Mouse (Mus musculus) MEL (cell line): ENCODE data around the gene Gm10718. TPM values are rescaled to one million over a fixed set of nuclear protein-coding genes. Genes with fewer than 3 reads are reported as not detected.
"Not testable (repeated sequence)": the region's sequence is repeated elsewhere in the genome, so short reads cannot be mapped to it uniquely, and the experiment has no call there.

Source experiments
- DNase-seq: peaks from one replicate; pipeline ENCODE4 v3.0.0; 2011; ENCODE audit warnings: low read depth, low spot score
- H3K27ac ChIP-seq: 2 replicates; pipeline ENCODE4 v1.5.1; 2012; ENCODE audit warnings: low read depth, mild to moderate bottlenecking, control low read depth, low read length, moderate library complexity; ENCODE audit not compliant: control insufficient read depth
- H3K27me3 ChIP-seq, 2 experiments: fragments of 150-350 bp in 1 of 2; sonication (generic) in 1 of 2; 2 replicates each; pipeline ENCODE4 v1.6.1; 2012; ENCODE audit warnings: low read length in 2 of 2, mild to moderate bottlenecking in 2 of 2, improper control_type of control experiment in 1 of 2, moderate library complexity in 1 of 2; ENCODE audit not compliant: insufficient read depth in 2 of 2, control insufficient read depth in 1 of 2
- H3K36me3 ChIP-seq, 2 experiments: 2 replicates each; pipeline ENCODE4 v1.6.1; 2012 to 2014; ENCODE audit warnings: low read length in 2 of 2, improper control_type of control experiment in 1 of 2, inconsistent platforms in 1 of 2, mild to moderate bottlenecking in 1 of 2; ENCODE audit not compliant: insufficient read depth in 2 of 2, control insufficient read depth in 1 of 2
- H3K4me1 ChIP-seq, 2 experiments: fragments of 150-350 bp in 1 of 2; sonication (generic) in 1 of 2; 2 replicates each; pipeline ENCODE4 v1.6.1; 2012; ENCODE audit warnings: low read length in 2 of 2, improper control_type of control experiment in 1 of 2, mild to moderate bottlenecking in 1 of 2; ENCODE audit not compliant: insufficient read depth in 2 of 2, control insufficient read depth in 1 of 2
- H3K4me3 ChIP-seq, 2 experiments: fragments of 150-350 bp in 1 of 2; sonication (generic) in 1 of 2; 2 replicates each; pipeline ENCODE4 v1.5.1; 2012; ENCODE audit warnings: low read depth in 2 of 2, low read length in 2 of 2, mild to moderate bottlenecking in 2 of 2, moderate library complexity in 2 of 2, control low read depth in 1 of 2, improper control_type of control experiment in 1 of 2; ENCODE audit not compliant: control insufficient read depth in 1 of 2, insufficient read depth in 1 of 2
- H3K79me2 ChIP-seq: 2 replicates; pipeline ENCODE4 v1.6.1; 2012; ENCODE audit warnings: mild to moderate bottlenecking, low read length, moderate library complexity; ENCODE audit not compliant: control insufficient read depth, poor library complexity, insufficient read depth
- H3K9ac ChIP-seq: 2 replicates; pipeline ENCODE4 v1.6.1; 2012; ENCODE audit warnings: low read depth, mild to moderate bottlenecking, control low read depth, low read length, moderate library complexity; ENCODE audit not compliant: control insufficient read depth, poor library complexity, severe bottlenecking
- H3K9me3 ChIP-seq: fragments of 150-350 bp; sonication (generic); replicated peaks from 2 replicates; pipeline ENCODE4 v1.6.1; 2012; ENCODE audit warnings: mild to moderate bottlenecking, low read length, improper control_type of control experiment, moderate library complexity; ENCODE audit not compliant: insufficient read depth
- polyA plus RNA-seq, 2 experiments: library from polyadenylated mRNA; stranded (reverse) in 1 of 2; unstranded in 1 of 2; fragments of >175 nt in 1 of 2; fragments of >200 nt in 1 of 2; gene quantifications; 2 replicates each; pipeline versions ENCODE4 v1.2.1 to v1.2.4; 2012; ENCODE audit warnings: low replicate concordance in 2 of 2, low read depth in 1 of 2; ENCODE audit not compliant: insufficient read length in 2 of 2, insufficient read depth in 1 of 2, missing spikeins in 1 of 2
- total RNA-seq: library from RNA; depleted of rRNA; stranded (reverse); fragments of 300-350 nt; gene quantifications from 2 replicates; pipeline ENCODE4 v1.2.3, GENCODE M21; 2012; rRNA removed

Gm10718 gene
- 2.3 and 2.6 TPM in 2 replicates for total RNA-seq
- polyA plus RNA-seq = not detected

DNA sequence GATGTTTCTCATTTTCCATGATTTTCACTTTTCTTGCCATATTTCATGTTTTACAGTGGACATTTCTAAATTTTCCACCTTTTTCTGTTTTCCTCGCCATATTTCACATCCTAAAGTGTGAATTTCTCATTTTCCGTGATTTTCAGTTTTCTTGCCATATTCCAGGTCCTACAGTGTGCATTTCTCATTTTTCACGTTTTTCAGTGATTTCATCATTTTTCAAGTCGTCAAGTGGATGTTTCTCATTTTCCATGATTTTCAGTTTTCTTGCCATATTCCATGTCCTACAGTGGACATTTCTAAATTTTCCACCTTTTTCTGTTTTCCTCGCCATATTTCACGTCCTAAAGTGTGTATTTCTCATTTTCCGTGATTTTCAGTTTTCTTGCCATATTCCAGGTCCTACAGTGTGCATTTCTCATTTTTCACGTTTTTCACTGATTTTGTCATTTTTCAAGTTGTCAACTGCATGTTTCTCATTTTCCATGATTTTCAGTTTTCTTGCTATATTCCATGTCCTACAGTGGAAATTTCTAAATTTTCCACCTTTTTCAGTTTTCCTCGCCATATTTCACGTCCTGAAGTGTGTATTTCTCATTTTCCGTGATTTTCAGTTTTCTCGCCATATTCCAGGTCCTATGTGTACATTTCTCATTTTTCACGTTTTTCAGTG, at the start of gene Gm10718:
TSS of gene Gm10718 (plus strand) at position 236 of the 673 bp plus-strand sequence.
- H3K4me1 ChIP-seq, H3K27me3 ChIP-seq, DNase-seq, H3K9ac ChIP-seq, H3K9me3 ChIP-seq, H3K27ac ChIP-seq, H3K79me2 ChIP-seq, H3K36me3 ChIP-seq, H3K4me3 ChIP-seq: not testable (repeated sequence)

GRCm38 (mm10) chr9:3000445-3000972, 22.8 kb upstream of the Gm10718 start, which contains the start of gene Gm10722:
Gm10722 (plus strand) TSS chr9:3000922.
- not testable (repeated sequence) for H3K4me3 ChIP-seq, H3K27ac ChIP-seq, H3K9me3 ChIP-seq, H3K9ac ChIP-seq, H3K4me1 ChIP-seq, H3K27me3 ChIP-seq, H3K79me2 ChIP-seq, H3K36me3 ChIP-seq
- peak; percentile 73 for DNase-seq

GRCm38 (mm10) chr9:3001006-3001405, 22.3 kb upstream of the Gm10718 start:
- H3K36me3 ChIP-seq, H3K4me1 ChIP-seq, H3K4me3 ChIP-seq, H3K27me3 ChIP-seq, H3K9ac ChIP-seq, H3K9me3 ChIP-seq, DNase-seq, H3K79me2 ChIP-seq, H3K27ac ChIP-seq: not testable (repeated sequence)

GRCm38 (mm10) chr9:3001948-3002659, 21.2 kb upstream of the Gm10718 start:
- DNase-seq = peak; percentile 42
- not testable (repeated sequence) for H3K9me3 ChIP-seq, H3K27ac ChIP-seq, H3K79me2 ChIP-seq, H3K4me3 ChIP-seq, H3K36me3 ChIP-seq, H3K4me1 ChIP-seq, H3K27me3 ChIP-seq, H3K9ac ChIP-seq

DNA sequence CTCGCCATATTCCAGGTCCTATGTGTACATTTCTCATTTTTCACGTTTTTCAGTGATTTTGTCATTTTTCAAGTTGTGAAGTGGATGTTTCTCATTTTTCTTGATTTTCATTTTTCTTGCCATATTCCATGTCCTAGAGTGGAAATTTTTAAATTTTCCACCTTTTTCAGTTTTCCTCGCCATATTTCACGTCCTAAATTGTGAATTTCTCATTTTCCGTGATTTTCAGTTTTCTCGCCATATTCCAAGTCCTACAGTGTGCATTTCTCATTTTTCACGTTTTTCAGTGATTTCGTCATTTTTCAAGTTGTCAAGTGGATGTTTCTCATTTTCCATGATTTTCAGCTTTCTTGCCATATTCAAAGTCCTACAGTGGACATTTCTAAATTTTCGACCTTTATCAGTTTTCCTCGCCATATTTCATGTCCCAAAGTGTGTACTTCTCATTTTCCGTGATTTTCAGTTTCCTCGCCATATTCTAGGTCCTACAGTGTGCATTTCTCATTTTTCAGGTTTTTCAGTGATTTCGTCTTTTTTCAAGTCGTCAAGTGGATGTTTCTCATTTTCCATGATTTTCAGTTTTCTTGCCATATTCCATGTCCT, 20.5 kb upstream of the Gm10718 start, which contains the start of gene Gm11168:
TSS of gene Gm11168 (plus strand) at position 553 of the 603 bp plus-strand sequence.
- H3K36me3 ChIP-seq, DNase-seq, H3K4me1 ChIP-seq, H3K27me3 ChIP-seq, H3K9me3 ChIP-seq, H3K4me3 ChIP-seq, H3K9ac ChIP-seq, H3K79me2 ChIP-seq, H3K27ac ChIP-seq: not testable (repeated sequence)

DNA sequence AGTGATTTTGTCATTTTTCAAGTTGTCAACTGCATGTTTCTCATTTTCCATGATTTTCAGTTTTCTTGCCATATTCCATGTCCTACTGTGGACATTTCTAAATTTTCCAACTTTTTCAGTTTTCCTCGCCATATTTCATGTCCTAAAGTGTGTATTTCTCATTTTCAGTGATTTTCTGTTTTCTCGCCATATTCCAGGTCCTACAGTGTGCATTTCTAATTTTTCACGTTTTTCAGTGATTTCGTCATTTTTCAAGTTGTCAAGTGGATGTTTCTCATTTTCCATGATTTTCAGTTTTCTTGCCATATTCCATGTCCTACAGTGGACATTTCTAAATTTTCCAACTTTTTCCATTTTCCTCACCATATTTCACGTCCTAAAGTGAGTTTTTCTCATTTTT, 17.2 kb upstream of the Gm10718 start:
- not testable (repeated sequence) for DNase-seq, H3K36me3 ChIP-seq, H3K9me3 ChIP-seq, H3K4me3 ChIP-seq, H3K9ac ChIP-seq, H3K4me1 ChIP-seq, H3K27me3 ChIP-seq, H3K27ac ChIP-seq, H3K79me2 ChIP-seq
